Mouse (Mus musculus): ENCODE data around the gene Apobec4.

The Apobec4 gene

DNA sequence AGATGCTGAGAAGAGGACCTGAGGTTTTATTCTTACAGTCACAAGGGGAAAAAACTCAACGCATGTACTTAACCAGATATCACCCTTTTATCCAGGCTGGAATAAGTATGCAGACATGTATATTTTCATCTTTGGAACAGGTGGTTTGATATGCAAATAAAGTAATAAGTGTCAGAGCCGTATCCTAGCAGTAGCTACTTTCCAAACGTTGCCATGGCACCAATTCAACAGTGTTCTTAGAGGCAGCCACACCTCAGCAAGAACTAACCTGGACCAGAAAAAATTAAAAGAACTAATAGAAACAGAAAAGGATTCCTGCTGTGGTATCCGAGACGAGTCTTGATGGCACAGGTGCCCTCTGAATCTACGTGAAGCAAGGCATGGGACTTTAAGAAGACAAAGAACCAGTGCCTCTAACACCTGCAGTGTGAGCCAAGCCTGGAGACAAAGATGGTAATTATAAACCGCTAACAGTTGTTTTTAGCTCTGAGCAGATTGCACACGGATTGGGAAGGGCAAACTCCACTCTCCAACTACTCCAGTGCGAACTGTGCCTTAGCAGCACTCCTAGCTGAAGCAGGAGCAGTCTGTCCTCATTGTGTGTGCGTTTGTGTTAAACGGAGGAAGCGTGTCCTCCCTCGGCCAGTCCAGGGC lies at the start of gene Apobec4:
Gene Apobec4 (plus strand): TSS at position 240 of the 654 bp plus-strand sequence.
- DNase-seq (ENCODE audit: low spot score in 2 of 2): no peak

DNA sequence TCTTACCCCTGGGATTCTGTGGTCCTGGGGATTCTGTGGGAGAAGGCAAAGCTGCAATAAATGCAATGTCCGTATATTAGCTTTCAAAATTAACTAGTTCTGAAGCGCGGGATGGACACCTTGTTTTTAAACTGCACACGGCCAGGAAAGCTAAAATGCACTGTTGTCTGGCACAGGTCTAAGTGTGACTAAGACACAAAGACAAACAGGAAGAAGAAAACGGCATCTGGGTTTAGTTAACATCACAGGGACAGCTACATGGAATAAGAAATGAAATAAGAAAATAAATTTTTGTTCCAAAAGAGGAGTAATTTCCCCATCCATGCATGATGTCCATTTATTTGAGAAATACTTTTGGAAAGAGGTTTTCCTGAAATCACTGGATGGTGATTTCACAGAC lies 49.3 kb upstream of the Apobec4 start:
- DNase-seq (ENCODE audit: low spot score in 2 of 2): no peak

DNA sequence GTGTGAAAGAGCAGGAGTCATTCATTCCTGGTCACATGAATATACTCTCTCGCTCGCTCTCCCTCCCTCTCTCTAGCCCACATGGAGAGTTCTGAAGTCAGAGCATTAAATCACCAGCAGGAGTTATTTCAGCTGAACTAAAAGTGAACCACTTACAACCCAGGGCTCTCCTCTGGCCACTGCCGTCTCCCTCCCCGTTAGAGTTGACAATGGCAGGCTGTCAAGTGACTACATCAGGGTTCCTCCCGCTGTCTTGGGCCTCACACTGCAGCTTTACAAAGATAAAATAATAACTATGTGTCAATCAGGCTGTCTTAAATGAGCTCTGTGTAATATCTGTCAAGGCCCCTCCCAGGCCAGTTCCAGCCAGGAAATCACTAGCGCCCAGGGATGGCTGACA lies 47.4 kb upstream of the Apobec4 start:
- DNase-seq (ENCODE audit: low spot score in 2 of 2): no peak

DNA sequence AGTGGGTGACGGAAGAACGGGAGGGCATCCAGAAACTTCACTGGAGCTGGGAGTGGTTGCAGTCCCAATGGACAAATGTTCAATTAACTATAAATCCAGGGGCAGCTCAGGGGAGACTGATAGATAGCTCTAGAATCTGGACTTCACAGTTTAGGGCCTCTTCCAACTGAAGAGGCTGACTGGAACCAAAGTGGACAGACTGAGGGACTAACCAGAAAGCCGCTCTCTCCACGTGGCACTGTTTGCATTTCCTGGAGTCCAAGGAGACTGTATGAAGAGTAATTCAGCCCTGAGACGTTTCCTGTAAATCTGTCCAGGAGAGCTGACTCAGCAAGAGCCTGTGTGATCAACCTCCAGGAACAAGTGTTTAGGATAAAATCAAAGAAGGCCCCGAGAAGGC lies 46.4 kb upstream of the Apobec4 start:
- no peak for DNase-seq (ENCODE audit: low spot score in 2 of 2)

DNA sequence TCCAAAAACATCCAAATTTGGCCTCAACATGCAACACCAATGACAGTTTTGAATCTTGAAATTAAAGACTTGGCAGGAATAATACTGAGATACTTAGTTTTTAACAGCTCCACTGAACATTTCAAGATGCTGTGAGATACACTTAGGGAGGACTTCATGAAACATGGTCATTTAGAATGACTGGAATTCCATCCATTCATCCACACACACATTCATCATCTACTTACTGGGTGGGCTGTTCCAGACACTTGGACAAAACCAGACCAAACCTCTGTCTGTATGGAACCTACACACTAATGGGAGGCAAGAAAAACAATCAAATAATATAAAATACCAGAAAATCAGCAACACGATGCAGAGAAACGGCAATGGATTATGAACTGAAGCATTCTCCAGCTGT lies 42.8 kb upstream of the Apobec4 start:
- no peak for DNase-seq (ENCODE audit: low spot score in 2 of 2)

DNA sequence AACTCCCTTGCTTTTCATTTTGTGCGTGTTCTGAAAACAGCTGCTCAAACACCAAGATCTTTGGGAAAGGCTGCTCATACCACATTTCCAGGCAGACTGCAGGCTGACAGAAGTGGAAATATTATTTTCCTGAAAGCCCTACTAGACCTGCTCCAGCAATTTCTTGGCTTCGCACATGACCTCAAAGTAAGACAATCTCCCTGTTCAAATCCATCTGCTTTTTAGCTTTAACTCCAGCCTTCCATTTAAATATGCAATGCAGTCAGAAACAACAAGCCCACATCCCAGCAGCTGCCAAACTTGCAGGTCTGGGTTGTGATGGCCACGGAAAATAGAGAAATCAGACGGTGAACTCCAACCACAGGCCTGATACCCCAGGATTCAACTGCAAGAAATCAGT lies 39.3 kb upstream of the Apobec4 start:
- DNase-seq (ENCODE audit: low spot score in 2 of 2): no peak

DNA sequence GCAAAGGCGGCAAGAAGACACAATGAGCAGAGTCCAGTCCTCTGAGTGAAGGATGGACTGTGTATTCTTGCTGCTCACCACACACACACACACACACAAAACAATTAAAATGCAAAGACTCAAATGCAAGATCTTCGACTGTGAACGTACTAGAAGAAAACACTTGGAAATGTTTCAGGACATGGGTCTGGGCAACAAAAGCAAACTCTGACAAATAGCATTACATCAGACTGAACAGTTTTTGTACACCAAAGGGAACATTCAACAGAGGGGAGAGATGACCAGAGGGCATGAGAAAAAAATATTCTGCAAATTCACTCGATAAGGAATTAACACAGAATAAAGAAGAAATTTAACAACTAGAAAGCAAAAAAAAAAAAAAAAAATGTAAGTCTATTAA lies 36.4 kb upstream of the Apobec4 start:
- DNase-seq (ENCODE audit: low spot score in 2 of 2): no peak

DNA sequence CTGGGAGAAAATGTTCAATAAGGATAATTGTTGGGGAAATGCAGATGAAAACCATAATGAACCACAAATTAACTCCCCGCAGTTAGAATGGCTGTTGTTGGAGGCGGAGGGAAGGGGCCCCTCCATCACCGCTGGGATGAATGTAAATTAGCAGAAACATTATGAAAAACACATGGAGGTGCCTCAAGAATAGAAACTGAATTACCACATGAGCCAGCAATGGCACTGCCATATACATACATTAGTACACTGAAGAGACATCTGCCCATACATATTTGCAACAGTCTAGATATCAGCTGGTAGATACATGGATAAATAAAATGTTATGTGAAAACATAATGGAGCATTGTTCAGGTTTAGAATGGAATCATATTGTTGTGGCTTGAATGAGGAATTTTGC lies 35.9 kb upstream of the Apobec4 start:
- no peak for DNase-seq (ENCODE audit: low spot score in 2 of 2)

DNA sequence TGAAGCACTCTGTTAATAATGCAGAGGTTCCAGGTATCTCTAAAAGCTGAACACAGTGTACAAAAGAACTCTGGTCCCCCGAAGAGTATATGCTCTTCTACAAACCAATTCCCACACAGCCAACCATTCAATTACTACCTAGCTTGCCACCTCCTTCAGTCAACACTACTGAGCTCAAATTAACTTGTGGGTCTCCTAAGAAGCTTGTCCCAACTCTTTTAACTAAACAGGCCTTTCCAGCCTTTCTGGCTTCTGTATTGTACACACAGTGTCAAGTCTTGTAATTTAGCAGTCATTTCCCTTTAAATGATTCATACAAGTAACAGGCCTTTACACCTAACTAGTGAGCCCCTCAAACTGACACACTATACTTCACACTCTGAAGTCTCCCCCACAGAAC lies 33.0 kb upstream of the Apobec4 start:
- no peak for DNase-seq (ENCODE audit: low spot score in 2 of 2)

DNA sequence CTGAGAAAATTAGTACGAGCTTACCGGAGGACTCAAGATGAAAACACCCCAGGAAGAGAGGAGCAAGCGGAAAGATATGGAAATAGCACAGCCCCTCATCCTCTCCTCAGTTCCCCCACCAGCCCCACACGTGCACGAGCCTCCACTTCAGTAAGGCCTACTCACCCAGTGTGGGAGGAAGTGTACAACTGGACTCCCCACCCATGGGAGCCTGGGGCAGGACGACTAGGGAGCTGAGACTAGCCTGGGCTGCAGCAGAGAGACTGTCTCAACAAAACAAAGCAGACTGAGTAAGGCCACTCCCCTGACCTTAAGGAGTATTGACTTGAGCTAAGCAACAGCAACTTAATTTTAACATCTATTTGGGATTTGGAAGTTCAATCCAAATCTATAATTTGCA lies 32.2 kb upstream of the Apobec4 start:
- DNase-seq (ENCODE audit: low spot score in 2 of 2): no peak

DNA sequence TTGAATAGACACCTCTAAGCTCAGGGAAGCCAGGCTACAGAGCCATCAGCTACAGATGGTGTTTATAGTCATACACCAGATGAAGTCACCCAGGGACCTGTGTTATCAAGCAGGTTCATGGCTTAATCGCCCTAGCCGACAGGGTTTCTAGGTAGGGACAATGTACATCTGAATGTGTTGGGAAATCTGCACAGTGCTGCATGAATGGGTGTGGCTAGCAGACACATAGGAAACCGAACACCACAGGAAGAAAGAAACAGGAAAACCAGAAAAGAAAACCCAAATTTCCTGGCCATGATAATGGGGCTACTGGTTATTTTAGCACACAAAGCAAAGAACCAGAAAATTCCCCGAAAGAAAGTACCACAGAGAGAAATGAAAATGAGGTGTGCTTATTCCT lies 29.4 kb upstream of the Apobec4 start:
- DNase-seq (ENCODE audit: low spot score in 2 of 2): no peak

DNA sequence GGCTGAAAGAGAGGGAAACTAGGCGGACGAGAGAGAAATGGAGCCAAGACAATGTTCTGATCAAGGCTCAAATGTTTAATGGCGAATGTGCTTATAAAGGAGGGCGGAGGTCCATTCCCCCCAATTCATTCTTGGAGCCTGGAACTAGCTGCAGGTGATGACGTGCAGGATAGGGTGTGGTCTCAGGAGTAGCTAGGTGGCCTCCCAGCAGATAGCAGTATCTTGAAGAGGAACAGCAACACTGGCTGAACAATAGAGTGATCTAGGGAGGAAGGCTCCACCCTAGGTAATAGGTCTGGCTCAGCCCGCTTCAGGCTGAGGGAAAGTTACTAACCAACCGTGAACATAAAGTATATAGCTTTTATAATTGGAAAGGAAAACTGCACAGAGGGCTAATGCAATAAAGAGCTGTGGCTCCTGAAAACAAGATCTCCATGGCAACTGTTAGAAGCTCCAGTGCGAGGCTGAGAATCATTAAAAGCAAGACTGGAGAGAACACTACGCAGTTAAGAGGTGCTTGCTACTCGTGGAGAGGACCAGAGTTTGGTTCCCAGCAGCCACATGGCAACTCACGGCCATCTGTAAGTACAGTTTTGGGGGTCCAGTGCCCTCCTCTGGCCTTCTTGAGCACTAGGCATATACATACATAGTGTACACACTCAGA lies 28.7 kb upstream of the Apobec4 start:
- DNase-seq (ENCODE audit: low spot score in 2 of 2): no peak

DNA sequence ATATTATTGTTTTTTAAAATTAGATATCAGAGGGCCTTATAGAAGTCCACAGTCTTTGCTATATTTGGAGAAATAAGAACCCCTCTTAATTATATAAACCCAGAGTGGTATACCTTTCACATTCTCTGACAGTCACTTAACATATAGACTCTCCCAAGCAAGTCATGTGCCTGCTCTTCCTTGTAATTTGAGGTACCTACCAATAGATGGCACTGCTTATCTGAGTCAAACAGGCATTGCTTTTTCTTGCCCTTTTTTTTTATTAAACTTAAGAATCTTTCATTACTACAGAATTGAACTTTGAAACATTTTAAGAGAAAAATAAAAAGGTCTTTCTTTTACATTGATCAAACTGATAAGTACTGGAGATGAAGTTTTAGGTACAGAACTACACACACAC lies 26.1 kb upstream of the Apobec4 start:
- no peak for DNase-seq (ENCODE audit: low spot score in 2 of 2)

DNA sequence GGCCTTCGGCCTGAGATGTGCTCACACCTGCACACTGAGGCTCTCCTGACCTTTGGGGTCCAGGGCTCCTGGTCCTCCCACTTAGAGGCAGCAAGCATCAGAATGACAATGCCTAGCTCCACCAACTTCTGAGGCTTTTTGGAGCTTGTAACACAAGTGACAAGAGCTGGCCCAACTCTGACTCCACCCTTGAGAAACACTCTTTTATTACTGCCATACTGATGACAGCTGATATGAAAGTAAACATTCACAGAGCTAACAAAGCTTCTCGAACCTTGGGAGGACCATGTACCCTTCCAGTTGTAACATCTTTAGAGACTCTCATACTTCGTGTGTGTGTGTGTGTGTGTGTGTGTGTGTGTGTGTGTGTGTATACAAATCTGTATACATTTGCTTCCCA lies 24.3 kb upstream of the Apobec4 start:
- DNase-seq (ENCODE audit: low spot score in 2 of 2): no peak

DNA sequence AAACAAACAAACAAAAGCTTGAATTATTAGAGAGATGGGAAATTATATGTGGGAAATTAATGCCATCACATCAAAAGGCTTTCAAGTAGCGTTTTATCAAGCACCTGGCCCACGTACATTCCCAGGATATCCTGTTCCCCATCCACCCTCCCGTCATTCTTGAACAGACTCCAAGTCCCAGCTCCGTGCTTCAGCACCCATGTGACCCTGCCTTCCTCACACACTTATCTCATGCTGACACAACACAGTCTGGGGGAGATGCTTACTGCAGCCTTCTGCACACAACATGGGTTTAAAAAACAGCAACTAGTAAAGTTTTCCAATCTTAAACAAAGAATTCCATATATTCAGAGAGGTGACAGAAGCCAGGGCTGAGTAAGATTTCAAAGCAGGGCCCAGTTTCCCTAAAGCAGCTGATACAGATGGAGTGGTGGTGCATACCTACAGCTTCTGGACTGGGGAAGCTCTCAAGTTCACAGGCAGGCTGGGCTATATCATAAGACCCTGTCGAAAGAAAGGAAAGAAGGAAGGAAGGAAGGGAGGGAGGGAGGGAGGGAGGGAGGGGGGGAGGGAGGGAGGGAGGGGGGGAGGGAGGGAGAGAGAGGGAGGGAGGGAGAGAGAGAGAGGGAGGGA lies 22.6 kb upstream of the Apobec4 start:
- no peak for DNase-seq (ENCODE audit: low spot score in 2 of 2)

DNA sequence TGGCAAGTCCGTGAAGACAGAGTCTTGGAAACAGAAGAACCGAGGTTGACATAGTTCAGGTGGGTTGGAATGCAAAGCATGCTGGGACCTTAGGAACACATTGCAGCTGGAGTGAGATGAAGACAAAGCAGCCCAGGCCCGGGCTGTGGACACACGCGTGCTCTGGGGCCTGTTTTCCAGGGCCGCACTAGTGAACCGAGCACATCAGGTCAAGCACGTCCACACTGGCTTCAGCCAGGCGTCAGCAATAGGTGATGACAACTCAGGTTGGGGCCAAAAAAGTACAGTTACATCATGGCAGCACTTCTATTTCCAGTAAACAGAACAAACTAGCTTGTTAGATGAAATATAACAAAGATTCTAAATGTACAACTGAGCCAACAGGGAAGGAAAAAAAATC lies 11.6 kb upstream of the Apobec4 start:
- DNase-seq (ENCODE audit: low spot score in 2 of 2): no peak

DNA sequence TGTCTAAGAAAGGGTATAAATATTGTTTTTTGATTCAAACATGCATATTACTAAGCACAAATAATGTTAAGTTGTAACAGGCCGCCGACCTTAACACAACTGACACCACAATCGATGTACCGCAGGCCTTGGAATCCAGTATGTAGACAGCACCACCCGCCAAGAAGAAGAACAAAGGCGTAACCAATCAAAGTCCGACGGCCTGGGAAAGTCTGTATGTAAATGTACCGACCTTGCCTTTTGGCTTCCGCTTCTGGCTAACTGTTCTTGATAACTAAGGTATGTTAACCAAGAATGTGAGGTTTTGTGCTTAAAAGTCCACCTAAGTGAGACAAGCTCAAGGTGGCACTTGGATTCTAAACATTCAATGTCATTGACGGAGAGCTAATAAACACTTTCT lies 11.0 kb upstream of the Apobec4 start:
- DNase-seq (ENCODE audit: low spot score in 2 of 2): no peak

DNA sequence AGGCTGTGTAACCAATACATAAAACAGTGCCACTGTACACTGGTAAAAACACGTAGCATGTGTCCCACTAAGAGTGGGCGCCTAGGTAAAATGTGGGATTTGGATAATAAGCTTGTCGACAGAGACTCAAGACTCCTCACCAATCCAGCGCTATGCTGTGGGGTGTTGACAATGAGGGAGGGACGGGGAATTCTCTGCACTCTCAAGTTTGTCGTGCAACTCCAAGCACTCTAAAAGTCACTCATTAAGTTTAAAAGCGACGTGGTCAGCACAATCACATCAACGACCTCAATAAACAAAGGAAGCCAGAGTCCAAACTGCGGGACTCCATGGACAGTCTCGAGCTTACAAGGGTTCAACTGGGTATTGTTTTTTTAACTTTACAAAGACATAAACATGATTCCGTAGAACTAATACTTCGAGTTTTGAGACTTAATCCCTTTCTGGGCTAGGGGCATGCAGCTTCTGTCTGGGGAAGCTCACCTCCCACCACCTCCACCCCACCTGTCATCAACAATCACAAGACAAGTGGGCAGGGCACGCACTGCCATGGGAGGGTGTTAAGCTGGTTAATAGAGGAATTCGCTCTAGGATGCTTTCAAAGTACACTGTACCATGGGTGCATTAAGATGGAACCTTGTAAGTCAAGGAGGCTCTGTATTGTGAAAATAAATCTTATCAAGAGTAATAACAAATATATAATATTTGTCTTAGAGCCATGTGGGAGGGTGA lies 7.1 kb upstream of the Apobec4 start:
- no peak for DNase-seq (ENCODE audit: low spot score in 2 of 2)

DNA sequence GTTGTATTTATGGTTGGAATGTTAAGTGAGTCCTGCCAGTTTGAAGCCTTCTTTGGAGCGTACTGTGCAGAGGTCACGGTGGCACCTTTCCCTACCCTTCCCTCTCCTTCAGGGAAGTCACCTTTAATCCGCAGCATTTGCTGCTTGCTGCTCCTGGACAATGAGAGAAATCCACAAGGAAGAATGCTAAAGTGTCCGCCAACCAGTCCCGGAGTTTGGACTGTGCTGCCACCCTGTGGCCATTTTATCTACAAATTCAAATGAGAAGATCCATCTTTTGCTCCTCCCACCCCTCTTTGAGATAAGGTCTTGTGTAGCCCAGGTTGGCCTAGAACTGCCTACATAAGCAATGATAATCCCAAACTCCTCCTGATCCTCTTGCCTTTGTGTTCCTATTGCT lies 3.9 kb upstream of the Apobec4 start:
- DNase-seq (ENCODE audit: low spot score in 2 of 2): peak in 1 of 2 experiments; percentile 57

DNA sequence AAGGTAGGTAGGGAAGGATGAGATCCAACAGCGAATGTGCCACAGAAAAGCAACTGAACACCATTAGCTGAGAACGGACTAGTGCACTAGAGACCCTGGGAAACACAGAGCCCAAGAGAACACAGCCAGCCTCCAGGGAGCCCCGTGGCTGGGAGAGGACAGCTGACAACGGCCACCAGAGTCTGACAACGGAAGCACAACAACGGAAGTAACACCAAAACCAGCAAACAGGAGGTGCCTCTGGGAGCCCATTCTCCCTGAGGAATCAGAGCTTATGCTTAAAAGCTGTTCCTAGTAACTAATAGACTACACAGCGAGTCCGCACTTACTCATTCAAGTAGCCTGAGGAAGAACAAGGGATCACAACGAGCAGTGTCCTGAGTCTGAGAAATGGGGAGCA lies 1.1 kb upstream of the Apobec4 start:
- DNase-seq (ENCODE audit: low spot score in 2 of 2): no peak

DNA sequence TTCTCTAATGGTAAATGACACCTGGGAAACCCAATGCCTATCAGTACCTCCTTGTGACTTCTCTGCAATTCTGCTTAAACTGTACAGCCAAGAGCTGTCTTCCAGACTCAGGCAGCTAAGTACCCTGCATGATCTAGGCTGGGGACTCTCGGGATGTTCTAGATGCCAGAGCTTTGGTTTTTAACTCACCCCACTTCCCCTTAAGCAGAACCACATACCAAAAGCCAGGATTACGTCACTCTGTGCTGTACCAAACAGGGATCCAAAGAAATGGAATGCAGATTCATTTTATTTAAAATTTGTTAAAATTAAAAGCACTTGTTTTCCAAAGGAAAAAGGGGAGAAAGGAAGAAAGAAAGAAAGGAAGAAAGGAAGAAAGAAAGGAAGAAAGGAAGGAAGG lies 11.4 kb downstream of the Apobec4 start:
- DNase-seq (ENCODE audit: low spot score in 2 of 2): no peak

DNA sequence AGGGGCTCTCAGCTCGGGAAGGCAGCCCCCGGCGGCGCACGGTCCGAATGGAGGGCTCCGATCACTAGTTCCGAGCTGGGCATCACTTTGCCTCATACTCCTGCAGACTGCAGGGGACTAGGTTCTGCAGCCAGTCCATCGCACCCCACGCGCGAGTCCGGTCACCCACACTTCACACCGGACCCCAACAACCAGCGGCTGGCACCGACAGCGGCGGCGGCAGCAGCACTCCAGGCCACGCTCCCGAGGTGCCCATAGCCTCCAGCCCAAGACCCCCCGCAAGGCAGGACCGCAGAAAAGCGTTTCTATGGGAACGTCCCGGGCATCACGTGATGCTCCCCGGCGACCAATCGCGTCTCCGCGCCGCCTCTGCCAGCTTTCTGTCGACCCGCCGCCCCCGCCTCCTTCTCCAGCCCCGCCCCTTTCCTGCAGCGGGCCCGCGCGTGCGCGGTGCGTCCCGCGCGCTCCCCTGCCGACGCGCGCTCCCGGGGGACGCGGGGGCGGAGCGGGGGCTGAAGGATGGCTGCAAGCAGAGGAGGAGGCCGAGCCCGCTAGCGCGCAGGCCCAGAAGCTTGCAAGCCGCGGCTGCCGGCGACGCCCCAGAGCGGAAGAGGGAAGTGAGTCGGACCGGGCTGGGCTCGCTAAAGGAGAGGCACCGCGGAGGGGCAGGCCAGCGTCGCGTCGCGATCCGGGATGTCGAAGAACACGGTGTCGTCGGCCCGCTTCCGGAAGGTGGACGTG lies 15.9 kb downstream of the Apobec4 start, which contains the start of the genes Rgl1 and Arpc5:
Gene Rgl1 (minus strand): TSS at position 320 of the 741 bp plus-strand sequence.
Gene Arpc5 (plus strand): TSS at position 511 of the 741 bp plus-strand sequence.
- peak; percentile 96 to 98 for DNase-seq (ENCODE audit: low spot score in 2 of 2)

Data from natural killer cell, adult 2 months (primary cell).